Mouse (Mus musculus) MN1 (cell line): ENCODE results near the gene Ppp4r3a.
"Not testable (repeated sequence)": the region's sequence is repeated elsewhere in the genome, so short reads cannot be mapped to it uniquely, and the experiment has no call there.

ENCODE experiments used
- DNase-seq: peaks from one replicate; pipeline ENCODE4 v3.0.0-alpha.2; 2016; ENCODE audit warnings: low spot score

The Ppp4r3a gene

GRCm38 (mm10) chr12:101028954-101029731 lies 54.4 kb downstream of the Ppp4r3a start, which contains the start of gene Ccdc88c:
TSS of gene Ccdc88c (minus strand) at chr12:101029056.
- DNase-seq = peak; percentile 84

DNA sequence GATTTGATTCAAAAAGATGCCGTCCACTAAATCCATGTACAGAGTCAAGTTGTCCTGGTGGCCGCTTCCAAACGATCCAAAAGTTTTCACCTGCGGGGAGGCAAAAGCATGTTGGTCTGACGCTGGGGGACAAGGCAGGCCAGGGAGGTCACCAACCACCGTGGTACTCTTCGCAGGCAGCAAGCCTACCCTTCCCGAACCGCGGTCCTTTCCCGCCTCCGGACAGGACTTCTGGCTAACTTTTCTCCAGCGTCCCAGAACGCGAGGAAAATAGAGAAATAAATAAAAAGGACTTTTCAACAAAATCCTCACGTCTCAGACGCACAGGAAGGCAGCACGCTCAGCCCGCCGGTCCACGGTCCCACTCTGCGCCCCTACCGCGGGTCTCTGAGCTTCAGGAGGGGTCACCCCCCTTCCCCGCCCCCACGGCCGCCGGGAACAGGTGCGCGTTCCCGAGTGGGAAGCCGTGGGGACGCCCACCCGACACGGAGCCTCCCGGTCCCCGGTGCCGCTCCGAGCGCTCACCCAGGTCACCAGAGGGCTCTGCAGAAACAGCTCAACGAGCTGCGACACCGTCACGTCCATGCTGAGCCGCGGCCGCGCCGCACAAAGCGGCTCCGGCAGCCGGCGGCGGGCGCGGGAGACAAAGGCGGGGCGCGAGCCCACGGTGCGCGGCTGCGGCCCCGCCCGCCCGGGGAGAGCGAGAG lies 55.1 kb downstream of the Ppp4r3a start:
- no peak for DNase-seq

DNA sequence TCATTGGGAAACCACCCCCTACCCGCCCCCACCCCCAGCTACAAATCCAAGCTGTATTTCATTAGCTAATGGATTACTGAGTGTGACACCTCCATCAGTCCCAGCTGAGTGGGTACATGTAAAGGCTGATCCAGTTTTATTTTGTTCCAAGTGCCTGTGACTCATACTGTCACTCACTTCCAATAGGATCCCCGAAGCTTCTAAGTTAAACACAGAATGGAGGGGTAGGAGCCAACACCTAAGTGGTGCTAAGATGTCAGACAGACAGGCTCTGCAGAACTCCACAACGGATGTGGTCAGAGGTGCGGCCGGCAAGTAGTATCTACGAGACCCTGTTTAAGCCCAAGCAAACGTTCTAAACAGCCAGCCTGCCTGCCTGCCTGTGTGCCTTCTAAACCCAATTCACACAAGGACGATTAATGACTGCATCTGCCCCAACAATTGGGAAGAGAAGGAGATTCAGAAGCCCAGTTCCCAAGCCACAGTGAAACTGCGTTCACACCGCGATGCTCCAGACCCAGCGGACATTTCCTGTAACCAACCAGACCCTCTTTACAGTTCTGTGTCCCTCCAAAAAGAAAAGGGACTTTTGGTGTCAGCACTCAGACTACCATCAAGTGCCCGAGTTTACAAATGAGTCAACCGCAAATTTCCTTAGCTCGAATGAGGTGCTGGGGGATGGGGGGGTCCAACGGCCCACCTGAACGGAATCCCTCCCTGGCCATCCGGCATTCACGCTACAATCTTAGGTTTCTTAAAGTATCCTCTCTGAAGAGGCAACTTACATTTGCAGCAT lies 55.9 kb downstream of the Ppp4r3a start:
- peak; percentile 13 for DNase-seq

- no peak for DNase-seq
Measured at GRCm38 (mm10) chr12:101026946-101027345, 56.6 kb downstream of the Ppp4r3a start.

DNA sequence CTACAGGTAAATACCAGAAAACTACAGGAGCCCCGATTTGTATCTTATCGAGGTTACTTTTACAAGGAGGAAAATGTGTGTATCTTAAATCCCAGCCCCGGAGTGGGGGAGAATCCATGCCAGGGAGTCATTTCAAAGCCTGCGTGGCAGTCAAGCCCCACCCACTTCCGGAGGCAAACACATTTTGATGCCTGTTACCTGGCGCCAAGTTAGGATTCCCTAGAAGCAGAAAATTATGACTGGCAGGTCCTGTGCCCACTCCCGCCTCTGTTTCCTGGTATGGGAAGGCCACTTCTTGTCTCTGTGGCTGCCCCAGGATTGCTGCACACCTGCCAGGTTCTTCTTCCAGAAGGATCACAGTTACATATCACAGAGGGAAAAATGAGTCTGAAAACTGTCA lies 57.0 kb downstream of the Ppp4r3a start:
- DNase-seq = no peak

DNA sequence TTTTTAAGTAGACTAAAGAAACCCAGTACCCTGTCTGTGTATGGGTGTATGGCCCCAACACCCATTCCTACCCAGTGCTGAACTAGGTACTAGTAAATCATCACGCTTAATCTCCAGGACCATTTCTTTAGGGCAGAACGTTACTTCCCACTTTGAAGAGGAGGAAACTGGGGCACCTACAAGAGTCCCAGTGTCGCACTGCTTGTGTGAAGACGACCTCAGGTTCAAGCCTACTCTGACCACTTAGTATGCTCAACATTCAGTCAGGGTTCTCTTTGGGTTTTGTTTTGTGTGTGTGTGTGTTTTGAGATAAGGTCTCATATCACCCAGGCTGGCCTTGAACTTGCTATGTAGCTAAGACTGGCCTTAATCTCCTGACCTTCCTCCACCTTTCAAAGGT lies 57.5 kb downstream of the Ppp4r3a start:
- DNase-seq = no peak

DNA sequence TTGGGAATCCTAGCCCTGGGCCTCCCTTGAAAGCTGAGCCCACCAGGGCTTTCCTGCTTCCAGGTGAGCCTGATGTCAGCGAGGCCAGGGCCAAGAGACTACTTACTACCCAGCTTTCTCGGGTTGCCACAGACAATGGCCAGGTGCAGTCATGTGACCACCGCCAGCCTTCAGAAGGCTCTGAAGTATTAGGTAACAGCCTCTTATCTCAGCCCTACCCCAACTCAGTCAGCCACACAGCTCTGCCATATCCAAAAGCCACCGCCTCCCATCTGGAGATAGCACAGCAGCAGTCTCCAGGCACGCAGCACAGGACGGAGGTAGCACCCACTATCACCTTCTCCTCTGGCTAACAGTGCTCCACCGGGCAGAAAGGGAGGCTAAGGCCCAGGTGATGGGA lies 58.1 kb downstream of the Ppp4r3a start:
- no peak for DNase-seq

GRCm38 (mm10) chr12:101024824-101025223 lies 58.7 kb downstream of the Ppp4r3a start:
- DNase-seq = no peak

GRCm38 (mm10) chr12:101023143-101023542 lies 60.4 kb downstream of the Ppp4r3a start:
- DNase-seq = no peak

GRCm38 (mm10) chr12:101022353-101022752 lies 61.1 kb downstream of the Ppp4r3a start:
- DNase-seq = no peak

DNA sequence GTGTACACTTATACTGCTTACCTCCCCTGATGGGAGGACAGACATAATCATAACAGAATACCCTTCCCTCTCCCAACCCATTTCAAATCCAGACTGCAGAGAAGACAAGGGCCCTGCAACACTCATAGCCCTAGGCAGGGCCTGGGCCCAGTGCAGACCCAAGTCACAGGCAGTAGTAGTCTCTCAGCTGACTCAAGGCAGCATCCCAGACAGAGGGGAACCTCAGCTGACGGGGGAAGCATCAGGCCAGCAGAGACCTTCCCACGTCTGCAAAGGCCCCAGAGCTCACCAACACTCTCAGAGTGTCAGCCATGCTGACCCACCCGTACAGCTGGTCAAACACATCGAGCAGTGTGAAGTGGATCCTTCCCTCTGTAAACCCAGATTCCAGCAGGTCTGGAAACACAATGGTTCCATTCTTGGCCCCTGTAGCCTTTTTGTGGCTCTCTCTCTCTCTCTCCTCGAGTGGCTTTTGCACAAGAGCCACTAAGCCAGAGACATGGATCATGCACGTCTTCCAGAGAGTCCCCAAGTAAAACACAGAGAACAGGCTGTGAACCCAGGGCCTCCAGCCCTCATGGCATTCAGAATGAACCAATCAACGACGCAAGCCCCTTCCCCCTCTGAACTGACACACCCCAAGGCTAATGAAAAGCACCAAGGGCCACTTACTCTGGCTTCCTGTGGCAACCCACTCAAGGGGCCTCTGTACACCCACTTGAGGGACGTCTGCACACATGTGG lies 61.8 kb downstream of the Ppp4r3a start:
- no peak for DNase-seq

DNA sequence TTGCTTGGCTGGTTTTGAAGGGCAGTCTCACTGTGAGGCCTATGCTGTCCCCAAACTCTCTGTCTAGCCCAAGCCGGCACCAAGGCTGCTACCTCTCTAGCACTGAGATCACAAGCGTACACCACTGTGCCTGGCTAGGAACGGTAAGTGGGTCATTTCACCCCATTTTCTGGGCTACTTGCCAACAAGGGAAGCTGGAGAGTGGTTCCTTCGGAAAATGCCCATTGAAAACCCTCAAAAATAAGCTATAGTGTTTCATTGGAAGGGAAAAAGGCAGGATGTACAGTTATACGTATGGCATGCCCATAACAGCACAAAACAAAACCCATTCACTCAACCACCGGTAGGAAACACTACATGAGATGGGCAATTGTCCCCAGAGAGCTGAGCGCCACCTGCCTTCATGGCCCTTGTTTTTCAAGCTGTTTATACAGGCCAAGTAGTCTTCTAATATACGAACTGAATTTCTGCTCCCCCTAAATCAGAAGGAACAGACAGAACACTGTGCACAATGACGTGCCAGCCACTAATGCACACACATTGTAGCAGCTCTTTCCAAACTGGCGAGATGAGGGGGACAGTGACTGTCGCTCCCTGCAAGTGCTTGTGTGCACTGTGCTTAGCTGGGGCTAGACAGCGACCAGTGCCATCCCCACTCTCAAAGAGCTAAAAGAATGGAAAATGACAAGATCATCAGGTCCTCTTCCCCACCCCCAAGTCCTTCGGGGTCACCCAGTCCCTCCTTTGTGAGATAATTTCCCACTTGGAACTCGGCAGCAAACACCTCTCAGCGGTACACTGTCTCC lies 63.1 kb downstream of the Ppp4r3a start:
- DNase-seq = peak; percentile 34

DNA sequence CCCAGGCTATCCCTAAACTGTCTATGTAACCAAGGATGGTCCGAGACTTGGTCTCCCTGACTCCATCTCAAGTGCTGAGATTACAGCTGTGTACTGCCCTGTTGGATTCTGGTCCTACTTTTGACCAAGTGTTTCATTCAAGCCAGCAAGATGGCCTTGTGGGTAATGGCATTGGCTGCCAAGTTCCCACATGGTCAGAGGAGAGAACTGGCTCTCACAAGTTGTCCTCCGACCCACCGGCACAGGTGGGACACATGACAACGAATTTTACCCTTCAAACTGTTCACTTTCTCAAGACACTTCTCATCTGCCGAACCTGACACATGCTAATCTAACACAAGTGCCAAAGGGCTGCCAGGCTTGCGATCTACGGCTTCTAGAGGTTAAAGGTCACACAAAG lies 64.1 kb downstream of the Ppp4r3a start:
- no peak for DNase-seq

GRCm38 (mm10) chr12:101019031-101019430 lies 64.5 kb downstream of the Ppp4r3a start:
- no peak for DNase-seq

DNA sequence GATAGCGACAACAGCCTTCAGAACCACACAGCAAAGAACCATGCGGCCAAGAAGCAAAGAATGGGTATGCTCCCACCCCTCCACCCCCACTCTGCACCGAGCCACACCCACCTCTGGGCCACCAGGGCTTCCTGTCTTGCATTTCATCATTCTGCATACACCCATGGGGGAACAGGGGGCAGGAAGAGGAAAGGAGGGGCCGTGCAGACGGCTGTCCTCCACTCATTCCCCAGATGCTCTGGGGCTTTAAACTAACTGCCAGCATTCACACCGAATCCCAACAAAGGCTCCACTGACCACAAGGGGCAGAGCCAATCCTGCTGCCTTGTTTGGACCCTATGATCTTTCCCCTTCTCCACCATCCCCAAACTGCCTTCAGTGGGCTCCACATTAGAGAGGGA lies 65.5 kb downstream of the Ppp4r3a start:
- DNase-seq = no peak

DNA sequence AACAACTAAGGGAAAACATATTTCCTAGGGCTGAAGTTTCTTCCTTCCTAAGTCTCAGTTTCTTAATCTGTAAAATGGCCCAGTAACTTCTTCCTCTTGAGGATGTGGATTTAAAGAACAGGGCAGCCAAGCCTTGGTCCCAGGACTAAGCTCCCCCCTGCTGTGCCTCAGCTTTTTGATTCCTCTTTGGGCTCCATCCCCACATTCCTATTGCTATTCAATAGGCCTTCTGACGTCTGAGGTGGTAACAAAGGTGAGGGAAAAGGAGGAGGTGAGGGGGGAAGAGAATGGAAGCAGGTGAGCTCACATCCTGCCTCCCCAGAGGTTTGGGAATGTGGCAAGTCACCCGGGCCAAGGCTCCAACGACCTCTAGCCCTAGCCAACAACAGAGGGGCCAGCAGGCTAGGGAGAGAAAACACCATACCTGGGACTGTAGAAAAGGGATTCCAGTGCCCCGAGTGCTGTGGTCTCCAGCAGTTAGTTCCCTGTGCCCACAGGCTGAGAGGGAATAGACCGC lies 67.0 kb downstream of the Ppp4r3a start:
- no peak for DNase-seq

- DNase-seq = peak; percentile 12
Measured at GRCm38 (mm10) chr12:101015926-101016325, 67.6 kb downstream of the Ppp4r3a start.

DNA sequence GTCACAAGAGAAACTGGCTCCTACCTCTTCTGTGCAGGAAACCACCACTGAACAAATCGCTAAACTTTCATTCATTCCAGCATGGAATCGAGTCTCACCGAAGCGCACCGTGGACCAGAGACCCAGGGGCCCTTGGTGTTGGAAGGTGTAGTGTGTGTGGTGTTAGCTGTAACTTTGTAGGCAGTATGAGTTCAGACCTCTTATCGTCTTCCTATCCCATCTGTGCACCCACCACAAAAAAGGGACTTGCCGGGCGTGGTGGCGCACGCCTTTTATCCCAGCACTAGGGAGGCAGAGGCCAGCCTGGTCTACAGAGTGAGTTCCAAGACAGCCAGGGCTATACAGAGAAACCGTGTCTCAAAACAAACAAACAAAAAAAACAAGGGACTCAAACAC lies 68.3 kb downstream of the Ppp4r3a start:
- DNase-seq = no peak

DNA sequence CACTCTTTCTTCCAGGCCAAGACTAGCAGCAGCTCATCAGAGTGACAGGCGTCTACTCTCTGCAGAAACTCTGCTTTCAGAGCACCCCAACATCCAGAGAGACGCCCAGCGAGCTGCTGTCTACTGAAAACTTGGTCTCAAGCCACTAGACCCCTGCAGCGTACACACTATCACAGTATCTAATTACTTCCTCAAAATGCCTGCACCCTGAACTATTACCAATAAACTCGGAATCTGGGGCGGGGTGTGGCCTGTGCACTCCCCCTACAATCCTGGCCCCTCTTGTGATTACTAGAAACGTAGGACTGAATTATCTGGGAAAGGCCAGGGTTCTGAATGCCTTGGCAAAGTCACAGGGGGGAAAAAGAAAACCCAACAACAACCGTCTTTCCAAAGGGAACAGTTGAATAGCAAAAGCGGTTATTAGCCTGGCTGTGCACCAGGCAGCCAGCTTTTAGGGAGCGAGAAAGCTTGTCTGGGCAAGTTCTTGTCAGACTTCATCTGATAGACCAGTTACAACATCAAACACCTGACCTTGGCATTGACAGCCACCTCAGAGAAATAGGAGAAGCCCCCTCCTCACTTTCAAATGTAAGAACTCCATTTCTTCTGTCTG lies 68.8 kb downstream of the Ppp4r3a start:
- DNase-seq = no peak

DNA sequence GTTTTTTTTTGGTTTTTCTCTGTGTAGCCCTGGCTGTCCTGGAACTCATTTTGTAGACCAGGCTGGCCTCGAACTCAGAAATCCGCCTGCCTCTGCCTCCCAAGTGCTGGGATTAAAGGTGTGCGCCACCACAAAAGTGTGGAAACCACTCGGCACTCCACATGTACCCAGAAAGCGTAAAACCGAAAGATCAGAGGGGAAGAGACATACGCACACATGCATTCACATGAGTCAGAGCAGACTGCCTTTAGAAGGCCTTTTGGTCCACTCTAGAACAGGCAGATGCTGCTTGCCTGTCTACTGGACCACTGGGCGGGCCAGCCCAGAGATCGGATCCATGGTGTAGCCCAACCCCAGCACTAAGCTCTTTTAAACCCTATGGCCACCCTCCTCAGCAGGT lies 69.8 kb downstream of the Ppp4r3a start:
- DNase-seq = not testable (repeated sequence)
